9 mouse cellular contexts compared by ENCODE assay signal in genomic region chr8:88306511-88306910, GRCm38 (mm10). TPM values are rescaled to one million over a fixed set of nuclear protein-coding genes. Genes with fewer than 3 reads are reported as not detected.
DNase-seq lines count a peak whose midpoint lies in the region; ATAC-seq and TF ChIP-seq lines count a peak whose summit lies in the region.
"Had no signal": no experiment of that assay in that cellular context is flagged by ENCODE, and none has a peak within 500 bp of the region (broad histone marks: within the 10 kb centered on the region; RNA-seq: fewer than 3 reads in every experiment).

No protein-coding gene starts in this region.

- H3K4me1 ChIP-seq in midbrain, postnatal 0 days (ENCODE audit: insufficient read depth, low read length) = no peaks in the 10 kb centered on the region
- peaks cover 13% of the 10 kb centered on the region for H3K4me1 ChIP-seq in midbrain, embryonic 10.5 days
- peaks cover 14% of the 10 kb centered on the region for H3K4me1 ChIP-seq in limb, embryonic 10.5 days
- H3K4me1 ChIP-seq in kidney, embryonic 16.5 days (ENCODE audit: insufficient read depth, low read length) = no peaks in the 10 kb centered on the region

- TF ChIP-seq CTCF in midbrain, postnatal 0 days (IDR thresholded peaks at IDR 0.05) = peak; percentile 47; the same call in 1 of the 2 replicates

- WGBS in midbrain, postnatal 0 days = 75% methylated on average over 14 of the region's 14 CpGs
- 80% methylated on average over 14 of the region's 14 CpGs for WGBS in midbrain, embryonic 10.5 days
- 65% methylated on average over 14 of the region's 14 CpGs for WGBS in limb, embryonic 10.5 days
- 78% methylated on average over 14 of the region's 14 CpGs for WGBS in kidney, embryonic 16.5 days

- no peaks in the 10 kb centered on the region for H3K27me3 ChIP-seq in midbrain, postnatal 0 days (ENCODE audit: insufficient read depth, low read length)
- no peaks in the 10 kb centered on the region for H3K27me3 ChIP-seq in midbrain, embryonic 10.5 days (ENCODE audit: low read depth, poor library complexity, severe bottlenecking)
- no peaks in the 10 kb centered on the region for H3K27me3 ChIP-seq in limb, embryonic 10.5 days (ENCODE audit: low read depth, poor library complexity, severe bottlenecking)
- H3K27me3 ChIP-seq in kidney, embryonic 16.5 days (ENCODE audit: insufficient read depth, low read length) = no peaks in the 10 kb centered on the region

- no peaks in the 10 kb centered on the region for H3K36me3 ChIP-seq in midbrain, postnatal 0 days (ENCODE audit: insufficient read depth, low read length)
- H3K36me3 ChIP-seq in midbrain, embryonic 10.5 days = no peaks in the 10 kb centered on the region
- no peaks in the 10 kb centered on the region for H3K36me3 ChIP-seq in limb, embryonic 10.5 days
- no peaks in the 10 kb centered on the region for H3K36me3 ChIP-seq in kidney, embryonic 16.5 days (ENCODE audit: insufficient read depth, low read length)

- no peak overlapping the region for H3K4me3 ChIP-seq in midbrain, postnatal 0 days (ENCODE audit: low read depth, low read length)
- no peak overlapping the region for H3K4me3 ChIP-seq in midbrain, embryonic 10.5 days
- H3K4me3 ChIP-seq in limb, embryonic 10.5 days = no peak overlapping the region
- no peak overlapping the region for H3K4me3 ChIP-seq in kidney, embryonic 16.5 days (ENCODE audit: low read length)

- H3K27ac ChIP-seq in midbrain, postnatal 0 days (ENCODE audit: low read depth, low read length) = no peak overlapping the region
- no peak overlapping the region for H3K27ac ChIP-seq in midbrain, embryonic 10.5 days (replicated peaks)
- no peak overlapping the region for H3K27ac ChIP-seq in limb, embryonic 10.5 days
- H3K27ac ChIP-seq in kidney, embryonic 16.5 days (ENCODE audit: low read length) = no peak overlapping the region

- H3K4me2 ChIP-seq in midbrain, postnatal 0 days (ENCODE audit: low read depth, low read length, poor library complexity, severe bottlenecking) = no peak overlapping the region
- H3K4me2 ChIP-seq in kidney, embryonic 16.5 days (replicated peaks; ENCODE audit: low read depth, low read length) = no peak overlapping the region

- ATAC-seq in midbrain, postnatal 0 days (ENCODE audit: low FRiP score) = no peak
- ATAC-seq in kidney, embryonic 16.5 days (ENCODE audit: low FRiP score, low TSS enrichment) = no peak

- DNase-seq in adrenal gland, adult (ENCODE audit: inconsistent age in 2 of 2, low spot score in 1 of 2) = peak; percentile 42 to 61
- DNase-seq in adrenal gland, adult 18-20 months (ENCODE audit: low spot score in 2 of 2) = no peak
- DNase-seq in midbrain, postnatal 0 days (ENCODE audit: low spot score) = no peak
- no peak for DNase-seq in midbrain, embryonic 10.5 days (ENCODE audit: low spot score)
- DNase-seq in limb, embryonic 10.5 days (ENCODE audit: low spot score) = peak; percentile 50
- peak; percentile 27 for DNase-seq in retina, postnatal 1 day
- no peak for DNase-seq in gastrocnemius, adult 18-20 months (ENCODE audit: low spot score)
- DNase-seq: midbrain, embryonic 14.5 days had no signal

- H3K9me3 ChIP-seq in midbrain, postnatal 0 days (ENCODE audit: low read length) = no peaks in the 10 kb centered on the region
- no peaks in the 10 kb centered on the region for H3K9me3 ChIP-seq in midbrain, embryonic 10.5 days (replicated peaks)
- no peaks in the 10 kb centered on the region for H3K9me3 ChIP-seq in limb, embryonic 10.5 days (replicated peaks)
- H3K9me3 ChIP-seq in kidney, embryonic 16.5 days (ENCODE audit: low read length) = no peaks in the 10 kb centered on the region

- no peak overlapping the region for H3K9ac ChIP-seq in midbrain, postnatal 0 days (replicated peaks; ENCODE audit: low read length, poor library complexity, severe bottlenecking)
- no peak overlapping the region for H3K9ac ChIP-seq in kidney, embryonic 16.5 days (replicated peaks; ENCODE audit: low read length)

RNA-seq across cellular contexts. Expression of gene Adcy7, which starts 34.3 kb away (rescaled TPM):
- total RNA-seq in adrenal gland, adult 18-20 months (2021) = 10 to 100 TPM in 1 of 2 experiments, 1 to 10 TPM in 1; 5.7 to 11.4 TPM
- 21.4 and 23.3 TPM in 2 replicates for total RNA-seq in midbrain, postnatal 0 days (2014; rRNA removed)
- 11.1 and 11.9 TPM in 2 replicates for polyA plus RNA-seq in midbrain, postnatal 0 days (2015; fragmentation: Nextera tagmentation; extraction: Ambion mirVana)
- polyA plus RNA-seq in midbrain, embryonic 10.5 days (2016; fragmentation: Nextera tagmentation; extraction: Ambion mirVana) = 2.2 and 3.2 TPM in 2 replicates
- 2.2 and 3.1 TPM in 2 replicates for polyA plus RNA-seq in limb, embryonic 10.5 days (2016; fragmentation: Nextera tagmentation; extraction: Ambion mirVana)
- 1 to 10 TPM; 1.9 to 3.2 TPM for total RNA-seq in gastrocnemius, adult 18-20 months (2021)
- 3.0 and 3.7 TPM in 2 replicates for polyA plus RNA-seq in kidney, embryonic 16.5 days (2015; fragmentation: Nextera tagmentation; extraction: Ambion mirVana)

RNA-seq across cellular contexts. Expression of gene Brd7, which starts 55.5 kb away (rescaled TPM):
- 10 to 100 TPM; 56.0 to 67.1 TPM for total RNA-seq in adrenal gland, adult 18-20 months (2021)
- 29.7 and 35.6 TPM in 2 replicates for total RNA-seq in midbrain, postnatal 0 days (2014; rRNA removed)
- polyA plus RNA-seq in midbrain, postnatal 0 days (2015; fragmentation: Nextera tagmentation; extraction: Ambion mirVana) = 55.0 and 60.7 TPM in 2 replicates
- polyA plus RNA-seq in midbrain, embryonic 10.5 days (2016; fragmentation: Nextera tagmentation; extraction: Ambion mirVana) = 76.9 and 82.6 TPM in 2 replicates
- polyA plus RNA-seq in limb, embryonic 10.5 days (2016; fragmentation: Nextera tagmentation; extraction: Ambion mirVana) = 78.8 and 88.8 TPM in 2 replicates
- total RNA-seq in gastrocnemius, adult 18-20 months (2021) = 10 to 100 TPM; 72.2 to 74.9 TPM
- 53.6 and 61.1 TPM in 2 replicates for polyA plus RNA-seq in kidney, embryonic 16.5 days (2015; fragmentation: Nextera tagmentation; extraction: Ambion mirVana)

Comparison
In these comparisons a context has a peak if more than half of its experiments do, and no peak if none do; other contexts are left out.
1. DNase-seq: peak in adrenal gland, adult (2 of 2), limb, embryonic 10.5 days (single experiment) and retina, postnatal 1 day (single experiment); none in adrenal gland, adult 18-20 months (0 of 2), midbrain, postnatal 0 days (single experiment), midbrain, embryonic 10.5 days (single experiment) and gastrocnemius, adult 18-20 months (single experiment).